Mouse (Mus musculus): ENCODE measurements around the gene Draxin. TPM values are rescaled to one million over a fixed set of nuclear protein-coding genes. Genes with fewer than 3 reads are reported as not detected.

Gene Draxin
- total and polyA plus RNA-seq, 2 experiments from 2014 or later = 0.01 TPM; not detected in 1

GRCm38 (mm10) chr4:148112519-148112918 is 18.0 kb downstream of the Draxin start:
- WGBS = 72% methylated on average over 12 of the region's 12 CpGs
- H3K27ac ChIP-seq (ENCODE audit: low read depth) = no peak overlapping the region
- H3K9ac ChIP-seq (replicated peaks; ENCODE audit: low read depth, low read length) = no peak overlapping the region
- 0 out of 2 replicates have a peak, but pooled peaks cover 4% of the 10 kb centered on the region for H3K9me3 ChIP-seq (replicated peaks; ENCODE audit: control insufficient read depth, low read length)
- no peak overlapping the region for H3K4me3 ChIP-seq (ENCODE audit: low read depth, low read length)
- peaks cover 9% of the 10 kb centered on the region; the same call in 1 of the 2 replicates for H3K27me3 ChIP-seq (ENCODE audit: control insufficient read depth, insufficient read depth, low read length)
- no peaks in the 10 kb centered on the region for H3K4me1 ChIP-seq (ENCODE audit: control insufficient read depth, insufficient read depth)
- no peak for ATAC-seq (ENCODE audit: insufficient read depth, low read depth)
- H3K36me3 ChIP-seq (replicated peaks; ENCODE audit: control insufficient read depth, insufficient read depth, low read length) = no peaks in the 10 kb centered on the region
- TF ChIP-seq CTCF (IDR thresholded peaks at IDR 0.05; ENCODE audit: low read depth) (no peak), EP300 (IDR thresholded peaks at IDR 0.05; ENCODE audit: low read depth) (no peak)
- no peak overlapping the region for H3K4me2 ChIP-seq (ENCODE audit: low read depth, low read length)
- DNase-seq (ENCODE audit: low spot score) = no peak

DNA sequence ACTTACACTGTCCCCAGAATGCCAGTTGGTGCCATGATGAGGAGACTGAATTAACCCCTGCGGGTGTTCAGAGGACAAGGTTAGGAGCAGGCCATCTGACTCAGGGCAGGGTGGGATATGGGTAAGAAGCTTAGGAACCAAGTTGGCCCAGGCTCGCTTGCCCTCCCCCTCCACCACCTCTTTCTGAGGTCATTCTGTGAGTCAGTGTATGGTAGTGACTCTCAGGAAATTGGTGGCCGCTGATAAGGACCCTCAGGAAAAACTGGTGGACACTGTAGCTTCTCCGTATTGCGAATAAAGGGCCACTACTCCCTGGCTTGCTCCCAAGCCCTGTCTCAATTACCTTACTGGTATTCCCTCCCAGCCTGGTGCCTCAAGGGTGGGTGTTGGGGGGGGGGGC is 21.3 kb downstream of the Draxin start:
- Histone ChIP-seq H3K27ac (ENCODE audit: low read depth) (no peak overlapping the region), H3K9ac (replicated peaks; ENCODE audit: low read depth, low read length) (no peak overlapping the region), H3K4me2 (ENCODE audit: low read depth, low read length) (no peak overlapping the region), H3K9me3 (replicated peaks; ENCODE audit: control insufficient read depth, low read length) (no peaks in the 10 kb centered on the region), H3K4me3 (ENCODE audit: low read depth, low read length) (no peak overlapping the region), H3K4me1 (ENCODE audit: control insufficient read depth, insufficient read depth) (no peaks in the 10 kb centered on the region), H3K27me3 (ENCODE audit: control insufficient read depth, insufficient read depth, low read length) (no peaks in the 10 kb centered on the region), H3K36me3 (replicated peaks; ENCODE audit: control insufficient read depth, insufficient read depth, low read length) (no peaks in the 10 kb centered on the region)
- 52% methylated on average over 5 of the region's 5 CpGs for WGBS
- ATAC-seq (ENCODE audit: insufficient read depth, low read depth) (no peak), DNase-seq (ENCODE audit: low spot score) (no peak)
- TF ChIP-seq CTCF (IDR thresholded peaks at IDR 0.05; ENCODE audit: low read depth) = no peak
- no peak for TF ChIP-seq EP300 (IDR thresholded peaks at IDR 0.05; ENCODE audit: low read depth)

DNA sequence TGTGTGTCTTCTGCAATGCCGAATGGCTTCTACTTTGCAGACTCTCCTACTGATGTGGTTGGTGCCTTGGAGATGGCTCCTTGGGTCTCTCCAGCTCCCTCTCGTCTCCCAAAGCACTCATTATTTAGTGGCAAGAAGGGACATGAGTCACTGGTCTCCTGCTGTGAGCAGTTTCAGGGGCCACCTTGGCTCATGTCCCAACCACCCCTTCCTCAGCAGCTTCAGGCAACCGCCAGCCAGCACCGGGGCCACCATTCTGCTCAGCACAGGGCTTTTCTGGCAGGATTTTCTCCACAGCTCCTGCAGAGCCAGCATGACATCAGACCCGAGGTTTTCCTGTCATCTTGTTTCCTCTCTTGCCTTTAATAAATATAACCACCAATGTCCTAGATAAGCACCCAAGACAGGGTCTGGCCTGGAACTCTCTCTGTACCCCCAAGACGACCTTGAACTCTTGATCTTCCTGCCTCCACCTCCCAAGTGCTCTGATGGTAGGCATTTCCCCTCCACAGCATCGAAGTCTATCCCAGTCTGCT is 21.9 kb downstream of the Draxin start:
- H3K4me1 ChIP-seq (ENCODE audit: control insufficient read depth, insufficient read depth) = no peaks in the 10 kb centered on the region
- no peaks in the 10 kb centered on the region for H3K36me3 ChIP-seq (replicated peaks; ENCODE audit: control insufficient read depth, insufficient read depth, low read length)
- H3K27ac ChIP-seq (ENCODE audit: low read depth) = no peak overlapping the region
- DNase-seq (ENCODE audit: low spot score) (no peak), ATAC-seq (ENCODE audit: insufficient read depth, low read depth) (no peak)
- TF ChIP-seq CTCF (IDR thresholded peaks at IDR 0.05; ENCODE audit: low read depth) (no peak), EP300 (IDR thresholded peaks at IDR 0.05; ENCODE audit: low read depth) (no peak)
- no peak overlapping the region for H3K9ac ChIP-seq (replicated peaks; ENCODE audit: low read depth, low read length)
- H3K4me3 ChIP-seq (ENCODE audit: low read depth, low read length) = no peak overlapping the region
- no peaks in the 10 kb centered on the region for H3K27me3 ChIP-seq (ENCODE audit: control insufficient read depth, insufficient read depth, low read length)
- H3K4me2 ChIP-seq (ENCODE audit: low read depth, low read length) = no peak overlapping the region
- 43% methylated on average over 7 of the region's 7 CpGs for WGBS
- no peaks in the 10 kb centered on the region for H3K9me3 ChIP-seq (replicated peaks; ENCODE audit: control insufficient read depth, low read length)

DNA sequence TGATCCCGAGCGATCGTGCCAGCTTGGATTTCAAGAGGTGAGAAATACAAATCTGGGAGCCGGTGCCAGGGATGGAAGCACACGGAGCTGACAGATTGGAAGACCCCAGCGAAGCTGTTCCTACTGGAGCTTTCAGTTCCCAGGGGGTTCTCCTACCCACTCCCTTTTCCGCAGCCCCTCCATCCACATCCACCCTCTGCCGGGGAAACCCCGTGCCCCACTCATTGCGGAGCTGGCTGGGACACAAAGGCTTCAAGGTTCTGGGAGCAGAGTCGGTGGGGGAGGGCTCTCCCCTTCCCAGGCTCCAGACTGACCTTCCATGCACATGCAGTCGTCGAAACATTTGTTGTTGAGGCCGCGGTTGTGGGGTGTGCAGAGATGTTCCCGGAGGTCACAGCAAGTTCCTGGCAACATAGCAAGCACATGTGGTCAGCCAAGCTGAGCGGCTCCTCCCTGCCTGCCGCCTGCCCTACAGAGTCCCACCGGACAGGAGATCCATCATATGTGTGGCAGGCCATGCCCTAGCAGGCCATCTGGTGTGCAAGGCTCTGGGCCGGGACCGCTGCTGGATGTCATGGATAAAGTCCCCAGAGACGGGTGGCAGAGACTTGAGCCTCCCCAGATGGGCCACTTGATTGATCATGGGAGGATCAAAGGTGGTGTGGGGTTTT is 22.7 kb downstream of the Draxin start:
- Histone ChIP-seq H3K27ac (ENCODE audit: low read depth) (no peak overlapping the region), H3K4me1 (ENCODE audit: control insufficient read depth, insufficient read depth) (no peaks in the 10 kb centered on the region), H3K36me3 (replicated peaks; ENCODE audit: control insufficient read depth, insufficient read depth, low read length) (no peaks in the 10 kb centered on the region), H3K4me2 (ENCODE audit: low read depth, low read length) (no peak overlapping the region), H3K9me3 (replicated peaks; ENCODE audit: control insufficient read depth, low read length) (no peaks in the 10 kb centered on the region), H3K27me3 (ENCODE audit: control insufficient read depth, insufficient read depth, low read length) (no peaks in the 10 kb centered on the region), H3K9ac (replicated peaks; ENCODE audit: low read depth, low read length) (no peak overlapping the region), H3K4me3 (ENCODE audit: low read depth, low read length) (no peak overlapping the region)
- TF ChIP-seq EP300 (IDR thresholded peaks at IDR 0.05; ENCODE audit: low read depth) (no peak), CTCF (IDR thresholded peaks at IDR 0.05; ENCODE audit: low read depth) (no peak)
- DNase-seq (ENCODE audit: low spot score) (no peak), ATAC-seq (ENCODE audit: insufficient read depth, low read depth) (no peak)
- WGBS = 49% methylated on average over 22 of the region's 22 CpGs

- H3K27ac ChIP-seq (ENCODE audit: low read depth) = no peak overlapping the region
- H3K4me3 ChIP-seq (ENCODE audit: low read depth, low read length) = no peak overlapping the region
- ATAC-seq (ENCODE audit: insufficient read depth, low read depth) = no peak
- H3K36me3 ChIP-seq (replicated peaks; ENCODE audit: control insufficient read depth, insufficient read depth, low read length) = no peaks in the 10 kb centered on the region
- no peak for TF ChIP-seq EP300 (IDR thresholded peaks at IDR 0.05; ENCODE audit: low read depth)
- TF ChIP-seq CTCF (IDR thresholded peaks at IDR 0.05; ENCODE audit: low read depth) = no peak
- 71% methylated on average over 3 of the region's 3 CpGs for WGBS
- no peaks in the 10 kb centered on the region for H3K4me1 ChIP-seq (ENCODE audit: control insufficient read depth, insufficient read depth)
- DNase-seq (ENCODE audit: low spot score) = no peak
- H3K9ac ChIP-seq (replicated peaks; ENCODE audit: low read depth, low read length) = no peak overlapping the region
- H3K27me3 ChIP-seq (ENCODE audit: control insufficient read depth, insufficient read depth, low read length) = 0 out of 2 replicates have a peak, but pooled peaks cover 5% of the 10 kb centered on the region
- no peak overlapping the region for H3K4me2 ChIP-seq (ENCODE audit: low read depth, low read length)
- no peaks in the 10 kb centered on the region for H3K9me3 ChIP-seq (replicated peaks; ENCODE audit: control insufficient read depth, low read length)
These were observed 26.4 kb downstream of the Draxin start for GRCm38 (mm10) chr4:148104146-148104545.
